Mouse (Mus musculus): ENCODE data around the gene Tln2.

The Tln2 gene

GRCm38 (mm10) chr9:67267276-67267990 lies 292.1 kb downstream of the Tln2 start:
- no peak for DNase-seq

DNA sequence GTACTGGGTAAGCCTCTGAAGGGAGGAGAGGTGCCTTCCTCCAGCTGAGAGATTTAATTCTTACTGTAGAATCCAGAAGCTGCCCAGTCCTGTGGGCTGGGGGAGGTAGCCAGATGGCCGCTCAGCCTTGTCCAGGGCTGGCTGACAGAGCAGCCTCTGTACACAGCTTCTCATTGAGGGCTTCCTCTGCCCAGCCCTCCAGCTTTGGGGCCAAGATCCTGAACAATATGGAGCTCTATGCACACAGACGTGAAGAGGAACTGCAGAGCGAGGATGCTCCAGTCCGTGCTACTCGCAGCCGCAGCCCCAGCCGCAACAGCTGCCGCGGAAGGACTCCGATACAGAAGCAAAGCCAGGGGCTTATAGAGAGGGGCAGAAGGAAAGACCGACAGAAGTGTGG lies 294.0 kb downstream of the Tln2 start:
- no peak for DNase-seq

- peak; percentile 12 to 46 for DNase-seq
Observed at GRCm38 (mm10) chr9:67264896-67265295, 294.6 kb downstream of the Tln2 start.

DNA sequence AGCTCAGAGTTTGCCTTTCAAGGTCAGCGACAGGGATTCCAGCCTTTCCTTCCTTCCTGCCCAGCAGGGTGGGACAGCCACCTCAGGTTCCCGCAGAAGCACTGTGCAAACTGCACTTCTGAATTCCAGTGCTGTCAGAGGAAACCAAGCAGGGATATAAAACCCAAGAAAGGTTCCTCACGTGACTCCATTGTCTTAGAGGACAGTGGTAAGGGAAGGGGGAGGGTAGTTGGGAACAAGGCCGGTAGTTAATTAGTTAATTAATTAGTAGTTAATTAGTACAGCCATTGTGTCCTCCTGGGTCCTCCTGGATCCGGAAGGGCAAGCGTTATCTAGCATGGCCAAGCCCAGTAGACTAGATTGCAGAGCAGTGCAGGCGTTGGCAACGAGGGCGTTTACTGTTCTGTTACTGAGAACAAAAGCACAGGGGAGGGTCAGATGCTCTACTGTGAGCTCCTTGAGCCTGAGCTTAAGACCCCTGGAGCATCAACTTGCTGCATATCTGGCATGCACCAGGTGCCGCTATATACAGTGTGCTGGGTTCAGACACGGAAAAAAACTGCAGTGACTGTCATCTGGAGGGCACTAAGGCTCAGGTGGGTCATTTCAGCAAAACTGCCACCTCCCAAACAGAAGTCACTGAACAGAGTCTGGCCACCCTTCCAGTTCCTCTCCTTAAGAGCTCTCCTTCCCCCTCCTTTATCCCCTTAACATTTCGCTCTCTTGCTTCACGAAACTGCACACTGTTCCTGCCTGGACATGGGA lies 298.5 kb downstream of the Tln2 start:
- DNase-seq, result no peak

GRCm38 (mm10) chr9:67250141-67250540 lies 309.4 kb downstream of the Tln2 start:
- no peak for DNase-seq

GRCm38 (mm10) chr9:67247365-67247950 lies 312.0 kb downstream of the Tln2 start:
- DNase-seq, result peak; percentile 68 to 75

- DNase-seq, result no peak
Observed at GRCm38 (mm10) chr9:67245265-67245664, 314.2 kb downstream of the Tln2 start.

DNA sequence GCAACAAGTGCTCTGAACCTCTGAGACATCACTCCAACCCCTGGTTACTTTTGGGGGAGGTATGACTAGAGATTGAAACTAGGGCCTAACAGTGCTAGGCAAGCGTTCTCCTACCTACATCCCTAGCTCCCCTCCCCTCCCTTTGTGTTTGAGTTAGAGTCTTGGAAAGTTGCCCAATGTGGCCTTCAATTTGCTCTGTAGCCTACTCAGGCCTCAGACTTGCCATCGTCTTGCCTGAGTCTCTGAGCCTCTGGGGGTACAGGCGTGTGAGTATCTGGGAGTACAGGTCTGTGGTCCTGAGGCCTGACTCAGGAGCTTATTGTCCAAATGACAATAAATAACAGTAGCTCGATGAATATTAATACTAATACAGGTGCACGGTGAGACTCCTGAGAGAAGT lies 317.8 kb downstream of the Tln2 start:
- DNase-seq, result no peak

- peak; percentile 15 to 21 for DNase-seq
Observed at GRCm38 (mm10) chr9:67240456-67240855, 319.0 kb downstream of the Tln2 start.

DNA sequence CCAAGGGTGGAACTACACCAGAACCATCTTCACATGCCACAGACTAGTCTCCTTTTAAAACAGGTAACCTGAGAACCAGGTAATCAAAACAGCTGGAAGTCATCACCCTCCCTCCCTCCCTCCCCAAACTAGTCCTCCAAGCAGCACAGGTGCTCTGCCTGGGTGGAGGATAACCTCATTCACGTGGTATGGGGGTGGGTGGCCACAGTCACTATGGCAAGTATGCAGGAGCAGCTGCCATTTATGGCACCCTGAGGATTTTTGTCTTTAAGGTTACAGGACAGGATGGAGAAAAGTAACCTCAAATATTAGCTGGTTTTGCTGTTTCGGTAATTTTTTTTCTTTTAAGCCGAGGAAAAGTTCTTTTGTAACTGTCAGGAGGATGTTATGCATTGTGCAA lies 322.5 kb downstream of the Tln2 start:
- no peak for DNase-seq

DNA sequence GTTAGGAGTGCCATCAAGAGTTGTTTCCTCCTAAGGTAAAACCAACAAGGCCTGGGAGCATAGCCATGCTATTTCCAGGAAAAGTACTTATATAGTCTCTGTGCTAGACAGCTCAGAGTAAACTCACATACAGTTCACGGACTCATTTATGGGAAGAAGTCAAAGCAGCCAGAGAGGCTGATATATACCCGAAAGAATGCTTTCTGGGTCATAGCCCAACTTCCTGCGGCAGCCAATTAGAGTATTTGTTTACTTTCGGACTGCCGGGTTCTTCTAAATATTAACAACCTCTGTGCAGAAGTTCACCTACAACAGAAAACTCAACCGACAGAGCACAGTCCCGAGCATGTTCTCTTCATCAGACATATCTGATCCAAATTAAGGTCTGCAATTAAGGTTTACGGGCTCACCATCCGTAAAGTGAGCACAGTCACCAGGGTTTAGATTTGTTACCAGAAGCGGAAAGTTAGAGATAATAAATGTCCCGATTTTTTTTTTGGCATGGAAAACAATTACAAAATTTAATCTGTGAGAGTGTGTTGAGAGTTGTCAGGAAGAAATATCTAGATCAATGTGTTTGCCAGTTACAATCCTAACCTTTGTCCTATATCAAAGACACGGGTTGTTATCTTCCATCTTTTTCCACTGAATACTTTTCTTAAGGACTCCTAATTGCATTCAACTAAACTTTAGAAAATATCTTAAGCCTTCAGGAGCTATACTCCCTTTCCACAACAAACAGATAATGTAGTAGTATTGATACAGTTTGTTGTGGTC lies 323.9 kb downstream of the Tln2 start:
- no peak for DNase-seq

DNA sequence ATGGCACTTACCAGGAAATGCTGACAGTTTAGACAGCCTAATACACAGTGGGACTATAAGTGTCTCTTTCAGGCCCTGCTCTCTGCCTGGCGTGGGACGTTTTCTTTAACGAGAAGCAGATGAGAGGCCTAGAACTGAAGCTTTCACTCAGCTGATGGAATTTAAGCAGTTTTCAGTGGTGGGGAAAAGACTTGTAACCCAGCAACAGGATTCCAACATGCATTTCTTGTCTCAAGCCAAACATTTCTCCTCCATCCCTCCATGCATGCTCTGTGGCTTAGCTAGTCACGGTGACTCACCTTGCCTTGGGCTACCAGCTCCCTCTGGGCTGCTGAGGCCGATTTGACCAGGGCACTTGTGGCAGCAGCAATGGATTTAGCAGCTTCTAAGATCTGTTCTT lies 330.5 kb downstream of the Tln2 start:
- DNase-seq, result no peak

- no peak for DNase-seq
Observed at GRCm38 (mm10) chr9:67220388-67220787, 339.1 kb downstream of the Tln2 start.

DNA sequence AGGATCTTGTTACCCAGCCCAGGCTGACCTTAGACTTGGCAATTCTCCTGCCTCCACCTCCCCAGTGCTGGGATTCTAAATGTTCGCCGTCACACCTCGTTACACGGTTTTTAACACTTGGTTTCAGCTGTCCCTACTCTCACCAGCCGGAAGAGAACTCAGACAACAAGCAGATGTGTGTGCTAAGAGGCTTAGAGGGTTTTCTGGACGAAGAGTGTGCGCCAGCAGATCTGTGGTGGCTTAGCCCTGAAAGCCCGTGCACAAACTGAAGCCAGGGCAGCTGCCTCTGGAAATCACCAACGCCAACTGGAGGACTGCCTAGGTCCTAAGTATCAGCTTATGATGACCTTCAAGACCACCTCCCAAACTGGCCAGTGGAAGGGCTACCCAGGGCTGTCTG lies 341.5 kb downstream of the Tln2 start:
- DNase-seq, result no peak

DNA sequence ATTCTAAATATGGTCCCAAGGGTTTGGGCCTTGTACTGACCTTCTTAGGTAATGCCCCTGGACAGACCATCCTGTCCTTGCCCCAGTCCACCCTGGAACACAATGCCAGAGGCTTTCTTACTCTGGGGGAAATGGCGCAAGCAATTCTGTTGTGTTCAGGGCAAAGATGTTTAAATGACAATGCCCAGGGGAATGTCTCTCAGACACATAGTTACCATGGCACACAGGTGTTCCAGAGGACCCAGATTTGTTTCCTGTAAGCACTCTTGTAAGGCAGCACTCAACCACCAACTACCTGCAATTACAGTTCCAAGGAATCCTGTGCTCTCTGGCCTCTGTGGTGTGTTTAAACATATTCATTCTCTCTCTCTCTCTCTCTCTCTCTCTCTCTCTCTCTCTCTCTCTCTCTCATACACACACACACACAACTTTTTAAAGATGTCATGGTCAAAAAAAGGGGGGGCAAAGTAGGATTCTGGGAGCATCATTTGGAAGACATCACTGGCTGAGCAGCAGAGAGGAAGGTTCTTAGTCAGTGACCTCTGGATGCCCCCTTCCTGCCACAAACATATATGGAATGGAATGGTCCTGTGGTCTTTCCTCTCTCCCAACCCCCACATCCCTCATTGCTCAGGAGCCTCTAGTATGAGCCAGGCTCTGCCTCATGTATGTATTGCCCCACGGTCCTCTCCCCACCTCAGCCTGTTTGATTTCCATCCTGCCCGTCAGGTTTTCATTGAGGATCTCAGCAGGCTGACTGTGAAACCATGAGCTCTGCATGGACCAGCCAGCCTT lies 345.1 kb downstream of the Tln2 start:
- DNase-seq, result no peak

DNA sequence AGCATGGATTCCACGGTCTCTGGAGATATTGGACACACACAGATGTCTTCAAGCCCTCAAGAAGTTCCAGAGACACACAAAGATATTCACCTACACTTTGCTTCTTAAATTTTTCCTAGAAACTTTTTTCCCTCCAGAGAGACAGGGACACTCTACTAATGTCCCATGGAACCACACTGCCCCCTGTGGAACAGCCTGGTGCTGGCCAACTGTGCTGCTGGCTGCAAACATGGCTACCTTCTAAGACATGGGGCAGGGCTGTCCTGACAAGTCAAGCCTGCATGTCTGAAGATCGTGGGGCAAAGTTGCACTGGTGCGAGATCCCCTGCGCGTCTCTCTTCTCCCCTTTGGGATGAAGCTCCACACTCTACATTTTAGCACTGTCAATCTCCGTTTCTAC lies 346.2 kb downstream of the Tln2 start:
- peak; percentile 50 to 65 for DNase-seq

DNA sequence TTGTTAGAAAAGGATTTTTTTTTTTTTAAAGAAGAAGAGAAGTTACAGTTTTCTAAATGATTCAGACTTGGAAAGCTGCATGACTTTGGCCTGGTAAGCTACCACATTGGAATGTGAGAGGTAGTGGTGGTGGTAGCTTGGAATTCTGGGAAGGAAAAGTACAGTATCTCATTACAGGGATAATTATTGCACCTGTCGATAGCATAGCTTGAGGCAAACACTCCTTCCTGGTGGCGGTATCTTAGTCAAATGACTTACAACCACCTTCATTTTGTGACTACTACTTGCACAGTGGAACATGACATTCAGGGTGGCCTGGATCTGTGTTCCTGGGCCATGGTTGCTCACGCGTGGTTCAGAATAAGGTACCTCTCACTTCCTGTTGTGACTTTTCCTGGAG lies 348.3 kb downstream of the Tln2 start:
- no peak for DNase-seq

DNA sequence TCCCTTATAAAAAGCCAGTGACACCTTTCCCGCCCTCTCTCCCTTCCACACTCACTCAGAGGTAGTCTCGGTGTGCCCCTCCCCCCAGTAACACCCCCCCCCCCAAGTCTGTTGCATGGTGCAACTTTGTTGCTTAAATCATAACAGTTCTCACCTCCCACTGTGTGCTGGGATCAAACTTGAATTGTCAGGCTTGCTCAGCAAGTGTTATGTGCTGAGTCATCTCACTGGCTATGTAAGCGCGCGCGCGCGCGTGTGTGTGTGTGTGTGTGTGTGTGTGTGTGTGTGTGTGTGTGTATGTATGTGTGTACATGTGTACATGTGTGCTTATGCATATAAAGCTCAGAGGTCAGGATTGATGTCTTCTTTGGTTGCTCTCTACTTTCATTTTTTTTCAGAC lies 350.1 kb downstream of the Tln2 start:
- DNase-seq, result no peak

DNA sequence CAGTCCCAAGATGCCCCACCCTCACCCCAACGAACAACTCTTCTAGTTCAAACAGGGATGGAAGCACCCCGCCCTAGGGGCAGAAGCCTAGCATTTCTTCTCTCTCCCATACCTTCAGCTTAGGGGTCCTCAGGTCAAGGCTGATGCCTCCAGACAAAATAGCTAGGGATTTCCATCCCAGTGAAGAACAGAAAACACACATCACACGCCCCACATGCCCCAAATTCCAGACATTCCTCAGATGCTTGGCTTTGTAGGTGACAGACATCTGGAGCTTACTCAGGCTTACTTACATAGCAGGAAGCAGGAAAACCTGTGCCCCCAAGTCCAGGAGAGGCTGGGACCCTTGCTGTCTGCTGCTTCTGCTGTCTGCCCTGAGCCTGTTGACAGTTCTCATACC lies 351.1 kb downstream of the Tln2 start:
- no peak for DNase-seq

DNA sequence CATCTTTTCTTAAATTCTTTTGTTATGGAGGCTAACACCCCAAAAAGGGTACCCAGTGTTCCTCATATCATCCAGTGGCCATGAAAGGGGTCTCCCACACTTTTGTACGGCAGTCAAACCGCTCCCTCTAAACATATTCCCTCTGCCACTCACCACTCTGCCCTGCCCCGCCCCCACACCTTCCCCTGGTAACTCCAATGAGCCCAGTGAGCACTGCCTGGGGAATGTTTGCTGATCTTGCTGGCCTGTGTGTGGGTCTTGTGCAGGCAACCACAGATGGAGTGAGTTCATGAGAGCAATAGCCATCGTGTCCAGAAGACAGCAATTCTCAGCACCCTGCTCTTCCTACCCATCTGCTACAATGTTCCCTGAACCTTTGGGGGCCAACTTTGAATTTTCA lies 354.3 kb downstream of the Tln2 start:
- DNase-seq, result no peak

- no peak for DNase-seq
Observed at GRCm38 (mm10) chr9:67196609-67197008, 362.9 kb downstream of the Tln2 start.

DNA sequence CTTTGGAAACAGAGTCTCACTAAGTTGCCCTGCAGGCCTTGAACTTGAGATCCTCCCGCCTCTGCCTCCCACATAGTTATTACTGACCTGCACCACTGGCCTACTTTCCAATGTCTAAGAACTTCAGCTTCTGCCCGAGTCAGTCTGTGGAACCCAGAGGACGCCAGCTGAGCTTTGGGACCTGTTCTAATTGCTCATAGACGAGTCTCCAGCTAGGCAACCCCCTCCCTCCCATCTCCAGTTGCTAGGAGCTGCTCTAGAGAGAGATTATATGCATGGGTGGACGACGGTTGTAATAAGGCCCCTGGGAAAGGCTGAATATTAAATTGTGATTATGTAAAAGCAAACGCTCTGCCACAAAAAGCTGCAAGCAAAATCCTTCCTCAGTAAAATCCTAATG lies 364.2 kb downstream of the Tln2 start:
- DNase-seq, result no peak

Measured in lung, adult 18-20 months (tissue).